Mouse (Mus musculus): Measurements from ENCODE around the gene Alk. TPM values are rescaled to one million over a fixed set of nuclear protein-coding genes. Genes with fewer than 3 reads are reported as not detected.

Alk gene
- polyA plus RNA-seq, 1 experiment, result not detected

- H3K27ac ChIP-seq (ENCODE audit: insufficient read depth, low read length), result no peak overlapping the region
- DNase-seq (ENCODE audit: low read depth in 1 of 2, low spot score in 2 of 2), result no peak
- no peak overlapping the region for H3K4me3 ChIP-seq (ENCODE audit: extremely low read depth, insufficient read depth, insufficient read length)
- no peak for TF ChIP-seq CTCF (IDR thresholded peaks at IDR 0.05; ENCODE audit: extremely low read depth, insufficient read depth, insufficient read length, insufficient replicate concordance)
- TF ChIP-seq POLR2A (IDR thresholded peaks at IDR 0.05; ENCODE audit: low read depth, low read length), result no peak
- H3K36me3 ChIP-seq (ENCODE audit: control insufficient read depth, insufficient read depth, low read length), result no peaks in the 10 kb centered on the region
- no peaks in the 10 kb centered on the region for H3K4me1 ChIP-seq (ENCODE audit: control insufficient read depth, insufficient read depth, insufficient read length)
- no peaks in the 10 kb centered on the region for H3K27me3 ChIP-seq (ENCODE audit: control insufficient read depth, insufficient read depth, low read length)
Observed at GRCm38 (mm10) chr17:72319576-72319975, 284.9 kb downstream of the Alk start.

GRCm38 (mm10) chr17:72299651-72300050 lies 304.8 kb downstream of the Alk start:
- H3K27ac ChIP-seq (ENCODE audit: insufficient read depth, low read length), result no peak overlapping the region
- TF ChIP-seq CTCF (IDR thresholded peaks at IDR 0.05; ENCODE audit: extremely low read depth, insufficient read depth, insufficient read length, insufficient replicate concordance) (no peak), POLR2A (IDR thresholded peaks at IDR 0.05; ENCODE audit: low read depth, low read length) (no peak)
- no peak for DNase-seq (ENCODE audit: low read depth in 1 of 2, low spot score in 2 of 2)
- no peaks in the 10 kb centered on the region for H3K4me1 ChIP-seq (ENCODE audit: control insufficient read depth, insufficient read depth, insufficient read length)
- no peak overlapping the region for H3K4me3 ChIP-seq (ENCODE audit: extremely low read depth, insufficient read depth, insufficient read length)
- H3K27me3 ChIP-seq (ENCODE audit: control insufficient read depth, insufficient read depth, low read length), result no peaks in the 10 kb centered on the region
- H3K36me3 ChIP-seq (ENCODE audit: control insufficient read depth, insufficient read depth, low read length), result no peaks in the 10 kb centered on the region
- 78% methylated on average over 5 of the region's 5 CpGs for WGBS

- Histone ChIP-seq H3K27ac (ENCODE audit: insufficient read depth, low read length) (no peak overlapping the region), H3K4me3 (ENCODE audit: extremely low read depth, insufficient read depth, insufficient read length) (no peak overlapping the region), H3K36me3 (ENCODE audit: control insufficient read depth, insufficient read depth, low read length) (no peaks in the 10 kb centered on the region), H3K27me3 (ENCODE audit: control insufficient read depth, insufficient read depth, low read length) (no peaks in the 10 kb centered on the region), H3K4me1 (ENCODE audit: control insufficient read depth, insufficient read depth, insufficient read length) (no peaks in the 10 kb centered on the region)
- 96% methylated on average over 1 of the region's 1 CpGs for WGBS
- DNase-seq (ENCODE audit: low read depth in 1 of 2, low spot score in 2 of 2), result no peak
- TF ChIP-seq POLR2A (IDR thresholded peaks at IDR 0.05; ENCODE audit: low read depth, low read length), result no peak
- no peak for TF ChIP-seq CTCF (IDR thresholded peaks at IDR 0.05; ENCODE audit: extremely low read depth, insufficient read depth, insufficient read length, insufficient replicate concordance)
Observed at GRCm38 (mm10) chr17:72296349-72296748, 308.1 kb downstream of the Alk start.

DNA sequence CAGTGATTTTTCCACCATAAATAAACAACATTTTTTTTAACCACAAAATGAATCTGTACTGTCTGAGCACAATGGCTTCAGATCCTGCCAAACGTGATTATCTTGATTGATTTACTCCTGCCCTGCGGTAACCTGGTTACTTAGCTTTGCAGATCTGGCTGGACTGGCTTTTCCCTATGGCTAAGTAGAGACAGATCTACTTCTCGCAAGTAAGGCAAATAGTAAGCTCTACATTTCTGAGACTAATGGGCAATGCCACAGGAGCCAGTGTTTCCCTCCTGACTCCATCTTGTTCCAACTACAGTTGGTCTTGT lies 311.2 kb downstream of the Alk start:
- DNase-seq (ENCODE audit: low read depth in 1 of 2, low spot score in 2 of 2), result no peak
- Histone ChIP-seq H3K27me3 (ENCODE audit: control insufficient read depth, insufficient read depth, low read length) (no peaks in the 10 kb centered on the region), H3K4me1 (ENCODE audit: control insufficient read depth, insufficient read depth, insufficient read length) (no peaks in the 10 kb centered on the region), H3K4me3 (ENCODE audit: extremely low read depth, insufficient read depth, insufficient read length) (no peak overlapping the region), H3K36me3 (ENCODE audit: control insufficient read depth, insufficient read depth, low read length) (no peaks in the 10 kb centered on the region), H3K27ac (ENCODE audit: insufficient read depth, low read length) (no peak overlapping the region)
- TF ChIP-seq POLR2A (IDR thresholded peaks at IDR 0.05; ENCODE audit: low read depth, low read length), result no peak
- no peak for TF ChIP-seq CTCF (IDR thresholded peaks at IDR 0.05; ENCODE audit: extremely low read depth, insufficient read depth, insufficient read length, insufficient replicate concordance)
- 73% methylated on average over 3 of the region's 3 CpGs for WGBS

GRCm38 (mm10) chr17:72292444-72293266 lies 311.8 kb downstream of the Alk start:
- no peak overlapping the region for H3K4me3 ChIP-seq (ENCODE audit: extremely low read depth, insufficient read depth, insufficient read length)
- WGBS, result 89% methylated on average over 6 of the region's 6 CpGs
- no peak overlapping the region for H3K27ac ChIP-seq (ENCODE audit: insufficient read depth, low read length)
- no peaks in the 10 kb centered on the region for H3K27me3 ChIP-seq (ENCODE audit: control insufficient read depth, insufficient read depth, low read length)
- no peaks in the 10 kb centered on the region for H3K36me3 ChIP-seq (ENCODE audit: control insufficient read depth, insufficient read depth, low read length)
- TF ChIP-seq POLR2A (IDR thresholded peaks at IDR 0.05; ENCODE audit: low read depth, low read length), result no peak
- TF ChIP-seq CTCF (IDR thresholded peaks at IDR 0.05; ENCODE audit: extremely low read depth, insufficient read depth, insufficient read length, insufficient replicate concordance), result no peak
- DNase-seq (ENCODE audit: low read depth in 1 of 2, low spot score in 2 of 2), result no peak
- no peaks in the 10 kb centered on the region for H3K4me1 ChIP-seq (ENCODE audit: control insufficient read depth, insufficient read depth, insufficient read length)

DNA sequence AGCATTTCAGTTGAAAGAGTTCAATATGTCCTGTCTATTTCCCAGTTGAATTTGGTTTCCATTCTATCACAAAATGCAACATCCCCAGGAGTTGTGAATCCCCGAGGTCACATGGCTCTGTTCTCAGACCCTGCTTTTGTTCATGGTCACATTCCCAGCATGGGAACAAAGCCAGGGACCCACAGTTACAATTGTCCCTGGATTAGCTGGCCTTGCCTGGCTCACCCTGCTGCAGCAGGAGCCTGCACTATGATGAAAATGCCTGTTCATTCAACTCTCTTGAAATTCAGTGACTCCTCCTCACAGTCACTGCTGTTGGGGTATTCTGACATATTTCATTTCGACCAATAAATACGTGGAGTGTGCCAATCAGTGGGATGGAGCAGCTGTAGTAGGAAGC lies 318.5 kb downstream of the Alk start:
- no peaks in the 10 kb centered on the region for H3K27me3 ChIP-seq (ENCODE audit: control insufficient read depth, insufficient read depth, low read length)
- no peaks in the 10 kb centered on the region for H3K4me1 ChIP-seq (ENCODE audit: control insufficient read depth, insufficient read depth, insufficient read length)
- no peak for DNase-seq (ENCODE audit: low read depth in 1 of 2, low spot score in 2 of 2)
- no peak overlapping the region for H3K27ac ChIP-seq (ENCODE audit: insufficient read depth, low read length)
- H3K4me3 ChIP-seq (ENCODE audit: extremely low read depth, insufficient read depth, insufficient read length), result no peak overlapping the region
- WGBS, result 68% methylated on average over 3 of the region's 3 CpGs
- TF ChIP-seq POLR2A (IDR thresholded peaks at IDR 0.05; ENCODE audit: low read depth, low read length) (no peak), CTCF (IDR thresholded peaks at IDR 0.05; ENCODE audit: extremely low read depth, insufficient read depth, insufficient read length, insufficient replicate concordance) (no peak)
- H3K36me3 ChIP-seq (ENCODE audit: control insufficient read depth, insufficient read depth, low read length), result no peaks in the 10 kb centered on the region

GRCm38 (mm10) chr17:72278296-72278695 lies 326.1 kb downstream of the Alk start:
- H3K27me3 ChIP-seq (ENCODE audit: control insufficient read depth, insufficient read depth, low read length), result no peaks in the 10 kb centered on the region
- no peak overlapping the region for H3K27ac ChIP-seq (ENCODE audit: insufficient read depth, low read length)
- H3K36me3 ChIP-seq (ENCODE audit: control insufficient read depth, insufficient read depth, low read length), result no peaks in the 10 kb centered on the region
- H3K4me3 ChIP-seq (ENCODE audit: extremely low read depth, insufficient read depth, insufficient read length), result no peak overlapping the region
- no peaks in the 10 kb centered on the region for H3K4me1 ChIP-seq (ENCODE audit: control insufficient read depth, insufficient read depth, insufficient read length)
- no peak for DNase-seq (ENCODE audit: low read depth in 1 of 2, low spot score in 2 of 2)
- no peak for TF ChIP-seq CTCF (IDR thresholded peaks at IDR 0.05; ENCODE audit: extremely low read depth, insufficient read depth, insufficient read length, insufficient replicate concordance)
- no peak for TF ChIP-seq POLR2A (IDR thresholded peaks at IDR 0.05; ENCODE audit: low read depth, low read length)
